Mouse (Mus musculus) spleen, adult 12 weeks (tissue): ENCODE measurements around the gene Tpgs1.

ENCODE experiments used
- DNase-seq: peaks from one replicate; pipeline ENCODE4 v3.0.0; 2022; ENCODE audit warnings: low spot score

Gene Tpgs1

DNA sequence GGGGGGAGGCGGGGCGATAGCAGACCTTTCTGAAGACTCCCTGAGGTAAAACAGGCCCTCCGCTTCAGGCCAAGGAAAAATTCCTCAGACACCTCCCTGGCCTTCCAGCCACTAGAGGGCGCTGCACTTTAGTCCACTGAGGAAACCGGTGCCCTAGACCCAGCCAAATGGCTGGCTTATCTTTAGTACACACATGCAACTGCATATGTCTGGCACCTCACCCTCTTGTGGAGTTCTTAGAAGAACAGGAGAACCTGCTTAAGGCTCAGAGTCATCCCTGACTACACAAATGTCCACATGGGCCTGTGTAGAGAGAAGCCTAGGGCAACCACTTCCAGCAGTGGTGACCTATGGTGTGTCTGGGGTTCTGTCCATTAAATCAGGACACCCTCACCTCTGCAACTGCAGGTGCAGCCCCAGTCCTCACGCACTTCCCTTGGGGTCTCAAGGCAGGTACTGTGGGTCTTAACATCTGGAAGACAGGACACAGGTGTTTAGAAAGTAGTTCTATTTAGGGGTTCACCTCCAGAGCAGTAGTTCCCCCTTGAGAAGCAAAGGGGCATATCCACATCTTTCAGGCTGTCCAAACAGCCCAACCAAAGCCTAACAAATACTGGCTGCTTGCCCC is 43.4 kb downstream of the Tpgs1 start:
- peak; percentile 82 for DNase-seq

GRCm38 (mm10) chr10:79713163-79713562 is 44.0 kb downstream of the Tpgs1 start:
- DNase-seq: no peak

GRCm38 (mm10) chr10:79714996-79715395 is 45.8 kb downstream of the Tpgs1 start:
- no peak for DNase-seq

DNA sequence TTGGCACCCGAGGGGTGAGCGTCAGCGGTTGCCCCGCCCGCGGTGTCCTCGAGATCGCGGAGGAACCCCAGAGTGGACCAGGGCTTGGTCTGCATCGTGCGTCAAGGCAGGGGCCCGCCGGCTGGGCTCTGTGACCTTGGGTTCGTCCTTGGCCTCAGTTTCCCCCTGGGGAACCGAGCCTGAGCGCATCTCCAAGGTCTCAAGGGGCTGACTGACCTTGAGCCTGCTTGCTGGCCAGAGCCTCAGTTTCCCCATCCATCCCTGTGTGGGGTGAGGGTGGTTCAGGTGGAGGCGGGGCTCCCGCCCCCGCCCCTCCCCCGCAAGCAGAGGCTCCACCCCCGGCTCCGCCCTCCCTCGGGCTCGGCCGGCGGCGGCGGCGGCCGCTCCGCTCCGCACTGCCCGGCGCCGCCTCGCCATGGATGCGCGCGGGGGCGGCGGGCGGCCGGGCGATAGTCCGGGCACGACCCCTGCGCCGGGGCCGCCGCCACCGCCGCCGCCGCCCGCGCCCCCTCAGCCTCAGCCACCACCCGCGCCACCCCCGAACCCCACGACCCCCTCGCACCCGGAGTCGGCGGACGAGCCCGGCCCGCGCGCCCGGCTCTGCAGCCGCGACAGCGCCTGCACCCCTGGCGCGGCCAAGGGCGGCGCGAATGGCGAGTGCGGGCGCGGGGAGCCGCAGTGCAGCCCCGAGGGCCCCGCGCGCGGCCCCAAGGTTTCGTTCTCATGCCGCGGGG is 47.3 kb downstream of the Tpgs1 start, which contains the start of gene Hcn2:
Hcn2 (plus strand) TSS at position 381 of the 734 bp plus-strand sequence.
- no peak for DNase-seq

DNA sequence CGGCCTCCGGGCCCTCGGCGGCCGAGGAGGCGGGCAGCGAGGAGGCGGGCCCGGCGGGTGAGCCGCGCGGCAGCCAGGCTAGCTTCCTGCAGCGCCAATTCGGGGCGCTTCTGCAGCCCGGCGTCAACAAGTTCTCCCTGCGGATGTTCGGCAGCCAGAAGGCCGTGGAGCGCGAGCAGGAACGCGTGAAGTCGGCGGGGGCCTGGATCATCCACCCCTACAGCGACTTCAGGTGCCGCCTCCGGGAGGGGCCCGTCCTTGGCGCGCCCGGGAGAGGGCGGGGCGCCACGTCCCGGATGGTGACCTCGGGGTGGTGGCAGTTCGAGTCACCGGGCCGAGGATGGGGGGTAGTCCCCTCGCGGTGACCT is 47.8 kb downstream of the Tpgs1 start:
- DNase-seq: no peak

- peak; percentile 58 for DNase-seq
Observed at GRCm38 (mm10) chr10:79717640-79718357, 48.6 kb downstream of the Tpgs1 start.

DNA sequence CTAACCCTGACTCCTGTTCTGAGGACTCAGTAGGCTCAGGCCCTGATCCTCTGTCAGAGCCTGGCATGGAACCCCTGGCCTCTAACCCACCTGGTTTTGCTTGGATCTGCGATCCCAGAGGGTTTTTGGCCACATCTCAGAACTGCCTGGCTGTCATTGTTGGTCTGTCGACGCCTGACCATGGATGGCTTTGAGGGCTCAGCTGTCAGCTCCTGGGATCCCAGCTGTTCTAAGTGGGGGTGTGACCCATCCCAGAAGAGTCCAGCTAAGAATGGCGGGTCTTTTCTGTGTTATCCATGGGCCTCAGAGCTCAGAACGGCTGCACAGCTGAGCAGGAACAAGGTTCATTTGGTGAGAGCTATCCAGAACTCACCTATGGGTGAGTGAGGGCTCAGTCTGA is 51.9 kb downstream of the Tpgs1 start:
- DNase-seq: no peak

- DNase-seq: no peak
Observed at GRCm38 (mm10) chr10:79723047-79723446, 53.9 kb downstream of the Tpgs1 start.

DNA sequence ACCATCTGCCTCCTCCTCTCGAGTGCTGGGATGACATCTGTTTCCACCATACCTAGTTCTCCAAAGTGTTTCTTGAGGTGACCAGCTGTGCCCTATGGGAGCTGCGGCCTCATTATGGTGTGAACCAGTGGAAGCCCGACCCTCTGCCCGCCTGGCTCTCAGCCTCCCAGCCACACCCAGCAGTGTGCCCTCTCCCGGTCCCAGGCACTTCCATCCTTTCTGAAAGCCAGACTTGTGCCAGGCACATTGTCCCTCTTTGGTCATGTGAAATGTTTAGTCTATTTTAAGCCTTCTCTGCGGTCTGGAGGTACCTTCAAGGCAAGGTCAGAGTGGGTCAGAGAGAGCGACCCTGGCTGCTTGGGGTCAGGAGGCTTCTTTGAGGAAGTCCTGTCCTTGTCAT is 54.5 kb downstream of the Tpgs1 start:
- DNase-seq: no peak
